Mouse (Mus musculus): ENCODE data around the gene Tshb.

Tshb gene

DNA sequence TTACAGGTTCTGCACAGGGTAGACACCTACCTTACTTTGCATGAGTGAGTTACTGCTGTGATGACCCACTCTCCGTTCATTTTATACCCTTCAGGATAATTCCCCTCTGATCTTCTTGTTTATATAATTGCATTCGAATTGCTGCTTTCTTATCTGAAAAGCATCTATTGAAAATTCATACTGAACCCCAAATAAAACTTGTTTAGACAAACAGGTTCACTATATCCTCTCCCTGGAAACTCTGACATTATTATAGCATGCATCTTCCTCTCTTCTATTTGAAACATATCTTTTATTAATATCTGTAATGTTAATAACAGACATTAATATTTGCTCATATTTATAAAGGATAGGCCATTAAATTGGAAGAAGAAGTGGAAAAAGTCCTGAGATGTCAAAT is at the start of gene Tshb:
TSS of gene Tshb (minus strand) at position 101 of the 400 bp plus-strand sequence.
- DNase-seq (ENCODE audit: low read depth, low spot score) = no peak

- peak; percentile 61 for DNase-seq (ENCODE audit: low read depth, low spot score)
These were observed 21.4 kb upstream of the Tshb start for GRCm38 (mm10) chr3:102803937-102804336.

DNA sequence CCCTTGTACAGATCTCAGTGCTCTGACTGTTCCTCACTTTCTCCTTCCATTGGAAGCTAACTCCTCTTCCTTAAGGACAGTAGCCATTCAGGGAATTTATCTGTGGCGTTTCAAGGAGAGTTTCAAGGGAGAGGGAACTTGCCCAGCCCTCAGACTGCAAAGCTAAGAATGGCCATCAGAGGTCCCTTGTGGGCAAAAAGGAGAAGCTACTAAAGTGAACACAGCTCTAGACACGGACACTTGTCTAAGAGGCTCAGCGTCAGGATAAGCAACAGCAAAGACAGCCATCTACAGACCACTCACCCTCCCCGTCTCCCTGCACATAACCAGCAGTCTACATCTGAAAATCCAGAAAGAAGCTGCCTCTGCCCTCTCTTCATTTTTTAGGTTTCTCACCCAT is 4.9 kb upstream of the Tshb start:
- DNase-seq (ENCODE audit: low read depth, low spot score) = no peak

DNA sequence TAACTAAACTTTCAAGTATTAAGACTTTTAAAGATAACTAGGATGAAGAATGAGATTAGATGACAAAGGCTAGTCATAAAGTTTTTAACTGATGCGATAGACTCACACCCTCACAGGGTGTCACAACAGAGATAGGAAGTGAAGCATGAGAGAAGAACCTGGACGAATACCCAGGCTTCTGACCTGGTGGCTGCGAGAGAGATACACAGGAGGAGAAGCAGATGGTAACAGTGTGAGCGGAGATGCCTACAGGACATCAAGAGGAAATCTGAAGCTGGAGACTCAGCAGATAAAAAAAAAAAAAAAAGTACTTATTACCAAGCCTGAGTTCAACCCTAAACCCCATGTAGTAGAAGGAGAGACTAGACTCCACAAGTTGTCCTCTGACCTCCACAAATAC is 9.5 kb downstream of the Tshb start:
- no peak for DNase-seq (ENCODE audit: low read depth, low spot score)

DNA sequence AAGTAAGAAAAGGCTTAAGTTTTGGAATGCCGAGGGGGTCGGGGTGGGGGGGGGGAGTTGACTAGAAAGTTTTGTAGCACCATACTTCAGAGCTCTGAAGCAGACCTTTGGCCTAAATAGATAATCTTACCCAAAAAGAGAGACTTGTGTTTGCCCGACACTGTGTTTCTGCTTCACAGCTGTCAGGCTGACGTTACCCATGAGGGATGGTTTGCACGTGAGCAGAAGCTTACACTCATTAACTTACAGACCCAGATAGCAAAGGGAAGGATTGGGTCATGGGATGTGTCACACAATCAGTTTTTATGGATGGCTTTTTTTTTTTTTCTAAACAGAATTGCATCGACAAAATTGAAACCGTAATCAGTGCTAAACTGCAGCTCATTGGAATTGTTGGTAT is 17.7 kb downstream of the Tshb start:
- no peak for DNase-seq (ENCODE audit: low read depth, low spot score)

DNA sequence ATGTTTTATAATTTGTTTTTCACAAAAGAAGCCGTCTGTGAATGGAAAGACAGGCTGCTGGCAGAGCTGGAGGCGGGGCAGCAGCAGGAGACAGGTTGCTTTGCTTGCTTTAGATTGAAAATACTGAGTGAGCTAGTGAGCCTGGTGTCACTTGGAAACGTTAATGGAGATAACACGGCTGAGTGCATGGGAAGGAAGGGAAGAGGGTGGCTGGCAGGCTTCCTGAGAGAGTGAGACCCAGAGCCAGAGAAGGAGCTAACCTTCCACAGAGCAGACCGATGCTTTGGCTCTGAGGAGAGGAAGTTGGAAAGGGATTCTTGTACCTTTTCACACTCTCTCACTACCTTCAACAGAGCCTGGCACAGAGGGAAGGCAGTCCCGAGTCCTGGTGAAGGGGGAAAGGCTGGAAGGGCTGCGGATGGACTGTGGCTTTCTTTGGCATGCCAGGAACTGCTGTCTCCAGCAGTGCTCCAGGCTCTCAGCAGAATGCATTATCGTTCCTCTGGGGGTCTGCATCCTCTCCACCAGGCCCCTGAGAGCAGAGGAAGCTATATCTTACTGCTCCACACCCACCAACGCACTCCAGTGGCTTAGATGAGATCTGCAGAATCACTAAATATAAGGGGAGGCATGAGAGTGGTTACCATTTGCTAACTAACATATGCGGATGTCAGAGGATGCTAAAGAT is 18.7 kb downstream of the Tshb start:
- no peak for DNase-seq (ENCODE audit: low read depth, low spot score)

DNA sequence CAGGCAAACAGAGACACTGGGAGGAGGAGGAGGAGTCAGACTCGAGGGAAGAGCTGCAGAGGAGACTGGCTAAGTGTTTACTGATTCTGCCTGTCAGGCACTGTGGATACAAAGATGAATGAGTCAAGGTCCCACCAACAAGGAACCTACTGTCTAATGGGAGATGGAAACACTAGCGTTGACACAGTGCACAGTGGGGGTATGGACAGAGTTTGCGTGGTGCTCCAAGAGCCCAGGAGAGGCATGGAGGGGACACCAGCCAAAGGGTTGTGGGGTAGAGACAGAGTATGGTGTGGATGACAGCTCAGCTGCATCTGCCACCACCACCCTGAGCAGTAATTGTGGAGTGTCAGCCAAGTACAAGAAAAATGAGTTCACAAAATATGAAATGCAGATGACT is 20.1 kb downstream of the Tshb start:
- no peak for DNase-seq (ENCODE audit: low read depth, low spot score)

DNA sequence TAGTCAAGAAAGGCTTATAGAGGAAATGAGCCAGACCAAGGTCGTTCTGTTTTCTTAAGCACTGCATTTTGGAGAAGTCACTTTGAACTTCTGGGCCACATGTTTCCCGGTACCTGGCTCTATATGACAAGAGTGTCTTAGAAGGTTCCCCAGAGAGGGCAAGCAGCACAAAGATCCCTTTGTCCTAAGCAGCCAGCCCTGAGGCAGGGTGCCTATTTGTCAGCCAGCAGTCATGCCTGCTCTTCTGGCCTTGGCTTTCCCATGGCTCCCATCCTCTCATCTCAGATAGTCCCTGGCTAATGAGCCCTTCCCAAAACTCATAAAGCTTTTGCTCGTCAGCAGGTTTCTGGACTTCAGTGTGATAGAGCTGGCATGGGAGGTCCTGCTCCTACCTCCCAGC is 22.3 kb downstream of the Tshb start:
- no peak for DNase-seq (ENCODE audit: low read depth, low spot score)

DNA sequence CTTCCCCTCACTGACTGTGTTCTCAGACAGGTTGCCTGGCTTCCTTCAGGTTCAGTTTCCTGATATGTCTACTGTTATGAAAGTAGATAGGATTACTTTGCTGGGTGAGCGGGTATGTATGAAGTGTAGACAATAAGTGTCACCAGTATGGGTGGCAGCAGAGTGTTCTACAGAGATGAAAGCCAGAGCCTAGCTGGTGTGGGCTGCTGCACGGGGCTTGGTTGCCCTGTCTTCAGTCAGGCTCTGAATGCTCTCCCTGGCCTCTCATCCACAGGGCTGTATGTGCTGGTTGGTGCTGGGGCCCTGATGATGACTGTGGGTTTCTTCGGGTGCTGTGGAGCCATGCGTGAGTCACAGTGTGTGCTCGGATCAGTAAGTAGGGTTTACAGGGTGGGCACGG is 25.5 kb downstream of the Tshb start:
- DNase-seq (ENCODE audit: low read depth, low spot score) = no peak

GRCm38 (mm10) chr3:102755801-102756200 is 26.7 kb downstream of the Tshb start:
- DNase-seq (ENCODE audit: low read depth, low spot score) = no peak

GRCm38 (mm10) chr3:102752457-102752856 is 30.1 kb downstream of the Tshb start:
- no peak for DNase-seq (ENCODE audit: low read depth, low spot score)

GRCm38 (mm10) chr3:102752053-102752452 is 30.5 kb downstream of the Tshb start:
- DNase-seq (ENCODE audit: low read depth, low spot score) = no peak

DNA sequence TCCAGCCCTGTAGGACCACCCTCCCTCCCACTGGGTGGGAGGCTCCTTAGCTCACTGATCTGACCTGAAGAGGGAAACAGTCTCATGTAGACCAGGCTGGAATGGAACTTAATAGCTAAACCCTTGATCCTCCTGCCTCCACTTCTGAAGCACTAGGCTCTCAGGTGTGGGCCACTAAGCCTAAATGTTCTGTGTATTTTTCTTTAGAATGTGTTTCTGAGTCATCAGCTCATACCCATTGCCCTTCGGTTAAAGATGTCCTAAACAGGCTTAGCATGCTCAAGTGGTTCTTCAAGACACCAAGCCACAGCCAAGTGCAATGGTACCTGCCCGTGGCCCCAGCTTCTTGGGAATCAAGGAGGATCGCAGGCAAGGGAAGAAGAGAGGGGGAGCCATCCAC is 31.0 kb downstream of the Tshb start:
- no peak for DNase-seq (ENCODE audit: low read depth, low spot score)

- no peak for DNase-seq (ENCODE audit: low read depth, low spot score)
These were observed 31.4 kb downstream of the Tshb start for GRCm38 (mm10) chr3:102751136-102751535.

DNA sequence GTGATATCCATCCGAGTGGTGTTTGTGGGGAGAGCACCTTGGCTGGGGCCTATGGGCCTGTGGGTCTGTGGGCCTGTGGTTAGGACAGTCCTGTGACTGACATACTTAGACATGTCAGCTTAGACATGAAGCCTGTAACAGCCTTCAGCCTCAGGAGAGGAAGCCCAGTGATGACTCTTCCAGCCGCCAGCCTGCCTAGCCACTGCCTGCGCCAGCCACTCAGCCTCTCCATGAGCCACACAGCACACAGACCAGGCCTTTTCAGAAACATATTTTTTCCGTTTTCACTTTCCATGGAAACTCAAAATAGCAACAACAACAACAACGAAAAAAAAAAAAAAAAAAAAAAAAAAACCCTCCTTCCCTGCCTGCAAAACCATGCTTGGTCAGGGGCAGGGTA is 33.8 kb downstream of the Tshb start:
- DNase-seq (ENCODE audit: low read depth, low spot score) = no peak

DNA sequence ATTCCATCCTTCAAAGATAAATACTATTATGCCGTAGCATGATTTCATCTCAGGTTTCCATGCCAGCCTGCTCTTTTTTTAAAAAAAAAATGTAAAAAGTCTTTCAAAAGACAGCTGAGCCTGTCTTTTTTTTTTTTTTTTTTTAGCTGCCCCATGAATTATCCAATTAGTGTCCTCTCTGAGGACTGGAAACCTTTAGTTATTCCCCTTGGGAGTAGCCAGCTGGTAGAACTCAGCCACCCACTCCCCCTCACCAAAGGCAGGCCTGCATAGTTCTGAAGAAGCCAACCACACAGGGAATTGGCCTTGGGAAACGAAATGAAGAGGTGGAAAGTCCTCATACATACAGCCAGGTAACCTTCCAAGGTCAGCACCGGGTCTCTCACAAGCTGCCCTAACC is 34.5 kb downstream of the Tshb start:
- DNase-seq (ENCODE audit: low read depth, low spot score) = no peak

- no peak for DNase-seq (ENCODE audit: low read depth, low spot score)
These were observed 36.3 kb downstream of the Tshb start for GRCm38 (mm10) chr3:102746174-102746573.

DNA sequence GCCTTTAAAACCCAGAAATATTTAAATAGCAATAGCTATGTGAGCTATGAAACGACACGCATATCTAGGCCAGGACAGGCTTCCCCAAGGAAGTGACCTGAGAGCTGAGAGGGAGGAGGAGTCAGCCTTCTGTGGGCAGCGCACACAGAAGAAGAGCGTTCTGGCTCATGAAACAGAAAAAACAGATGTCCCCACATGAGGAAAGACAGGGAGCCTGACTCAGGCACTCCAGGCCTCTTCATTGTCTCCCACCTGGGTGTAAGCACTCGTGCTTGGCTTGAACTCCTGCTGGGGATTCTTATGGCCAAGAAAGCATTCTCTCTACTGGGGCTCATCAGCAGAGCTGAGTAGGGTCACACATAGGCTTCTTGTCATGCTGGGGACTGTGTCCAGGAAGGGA is 37.9 kb downstream of the Tshb start:
- DNase-seq (ENCODE audit: low read depth, low spot score) = no peak

DNA sequence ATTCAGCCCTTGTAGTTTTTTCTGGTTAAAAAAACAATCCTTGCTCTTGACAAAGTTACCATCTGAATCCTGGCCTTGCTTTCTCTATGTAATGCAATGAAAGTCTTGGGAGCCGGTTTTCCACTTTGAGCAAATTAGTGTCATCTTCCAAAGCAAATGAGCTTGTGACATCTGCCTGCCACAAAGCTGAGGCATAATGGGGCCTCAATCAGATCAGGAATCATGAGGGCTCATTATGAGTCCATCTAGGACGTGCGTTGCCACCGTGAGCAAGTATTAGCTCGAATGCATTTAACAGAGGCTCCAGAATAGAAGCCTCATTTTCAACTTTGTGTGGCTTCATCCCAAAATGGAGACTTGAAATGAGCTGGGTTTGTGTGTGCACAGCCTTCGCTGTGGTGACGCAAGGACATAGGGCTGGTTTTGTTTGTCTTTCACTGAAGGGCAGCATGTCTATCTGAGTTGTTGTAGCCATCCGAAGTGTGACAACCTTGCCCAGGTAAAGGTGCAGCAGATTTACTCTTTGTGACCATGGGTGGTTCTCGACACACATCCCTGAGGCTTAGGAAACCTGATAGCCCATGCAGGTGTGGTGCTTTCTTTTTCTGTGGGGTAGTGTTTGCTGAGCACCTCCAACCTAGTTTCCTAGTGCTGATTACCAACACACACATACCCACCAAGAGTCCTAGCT is 38.6 kb downstream of the Tshb start:
- no peak for DNase-seq (ENCODE audit: low read depth, low spot score)

- DNase-seq (ENCODE audit: low read depth, low spot score) = no peak
These were observed 39.3 kb downstream of the Tshb start for GRCm38 (mm10) chr3:102743202-102743601.

GRCm38 (mm10) chr3:102742725-102743124 is 39.8 kb downstream of the Tshb start:
- DNase-seq (ENCODE audit: low read depth, low spot score) = no peak

DNA sequence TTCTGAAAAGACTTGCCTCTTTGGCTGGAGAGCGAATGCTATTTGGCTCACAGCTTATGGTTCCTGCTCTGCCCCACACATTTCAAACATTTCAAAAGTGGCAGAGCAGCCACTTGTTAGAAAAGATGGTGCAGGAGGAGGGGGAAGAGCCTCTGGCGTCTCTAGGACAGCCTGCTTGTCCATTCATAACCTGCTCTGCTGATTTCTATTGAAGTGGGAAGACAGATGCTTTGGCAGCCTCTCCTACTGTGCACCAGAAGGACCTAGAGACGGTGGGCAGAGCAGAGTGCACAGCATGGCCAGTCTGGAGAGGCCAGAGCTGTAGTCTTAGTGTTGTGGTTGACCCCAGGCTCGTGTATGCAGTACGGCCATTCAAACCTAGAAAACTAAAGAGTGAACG is 43.6 kb downstream of the Tshb start:
- no peak for DNase-seq (ENCODE audit: low read depth, low spot score)

DNA sequence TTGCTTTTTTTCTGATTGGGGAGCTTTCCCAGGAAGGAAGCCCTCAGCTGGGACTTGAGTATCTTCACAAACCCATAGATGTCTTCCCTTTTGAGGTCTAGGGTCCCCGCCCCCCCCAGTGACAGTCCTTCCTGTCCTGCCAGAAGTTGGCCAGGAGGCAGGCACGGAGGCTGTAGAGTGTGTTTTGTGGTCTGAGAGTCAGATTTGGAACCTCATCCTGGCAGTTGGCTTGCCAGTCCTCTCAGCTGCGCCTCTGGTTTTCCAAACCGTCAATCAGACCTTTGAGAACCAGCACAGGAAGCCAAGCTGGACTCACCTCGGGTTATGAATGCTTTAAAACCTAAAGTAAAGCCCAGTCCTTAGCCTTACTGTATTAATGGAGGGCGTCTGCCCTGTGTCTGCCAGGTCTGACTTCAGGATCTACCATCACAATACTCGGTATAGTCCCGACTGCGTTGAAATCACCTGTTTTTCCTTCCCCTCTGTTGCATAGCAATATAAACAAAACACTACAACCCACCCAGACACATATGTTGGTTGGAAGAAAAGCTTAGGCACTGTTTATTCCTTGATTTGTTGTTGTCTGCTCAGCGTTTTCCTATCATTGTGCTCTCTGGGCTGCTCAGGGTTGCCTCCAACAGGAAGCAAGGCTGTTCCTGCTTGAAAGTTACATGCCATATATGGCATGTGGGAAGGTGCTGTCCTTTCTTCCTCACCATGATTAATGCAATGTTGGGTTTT is 44.2 kb downstream of the Tshb start:
- DNase-seq (ENCODE audit: low read depth, low spot score) = no peak
